Mouse (Mus musculus): ENCODE results near the gene Ano2.

The Ano2 gene

GRCm38 (mm10) chr6:125743203-125744100 is 53.2 kb downstream of the Ano2 start:
- ATAC-seq (ENCODE audit: low TSS enrichment) = no peak

- ATAC-seq (ENCODE audit: low TSS enrichment) = no peak
These were observed 57.2 kb downstream of the Ano2 start for GRCm38 (mm10) chr6:125747322-125747930.

- no peak for ATAC-seq (ENCODE audit: low TSS enrichment)
These were observed 58.4 kb downstream of the Ano2 start for GRCm38 (mm10) chr6:125748646-125749045.

- no peak for ATAC-seq (ENCODE audit: low TSS enrichment)
These were observed 72.8 kb downstream of the Ano2 start for GRCm38 (mm10) chr6:125762851-125763519.

GRCm38 (mm10) chr6:125773256-125773655 is 83.0 kb downstream of the Ano2 start:
- no peak for ATAC-seq (ENCODE audit: low TSS enrichment)

- ATAC-seq (ENCODE audit: low TSS enrichment) = no peak; the same call in none of the 2 replicates
These were observed 86.1 kb downstream of the Ano2 start for GRCm38 (mm10) chr6:125776291-125776690.

GRCm38 (mm10) chr6:125802954-125803353 is 112.7 kb downstream of the Ano2 start:
- no peak for ATAC-seq (ENCODE audit: low TSS enrichment)

GRCm38 (mm10) chr6:125803364-125804011 is 113.3 kb downstream of the Ano2 start:
- ATAC-seq (ENCODE audit: low TSS enrichment) = no peak

GRCm38 (mm10) chr6:125808996-125809649 is 118.9 kb downstream of the Ano2 start:
- no peak for ATAC-seq (ENCODE audit: low TSS enrichment)

GRCm38 (mm10) chr6:125811395-125811794 is 121.2 kb downstream of the Ano2 start:
- ATAC-seq (ENCODE audit: low TSS enrichment) = no peak

GRCm38 (mm10) chr6:125838121-125838520 is 147.9 kb downstream of the Ano2 start:
- no peak for ATAC-seq (ENCODE audit: low TSS enrichment)

- no peak for ATAC-seq (ENCODE audit: low TSS enrichment)
These were observed 151.1 kb downstream of the Ano2 start for GRCm38 (mm10) chr6:125841284-125841683.

- ATAC-seq (ENCODE audit: low TSS enrichment) = no peak
These were observed 161.0 kb downstream of the Ano2 start for GRCm38 (mm10) chr6:125851196-125851595.

GRCm38 (mm10) chr6:125858294-125858693 is 168.1 kb downstream of the Ano2 start:
- ATAC-seq (ENCODE audit: low TSS enrichment) = peak; percentile 65

- ATAC-seq (ENCODE audit: low TSS enrichment) = 0 out of 2 replicates have a peak, but pooled peaks have one; percentile 44
These were observed 178.3 kb downstream of the Ano2 start for GRCm38 (mm10) chr6:125868516-125868915.

GRCm38 (mm10) chr6:125871482-125871881 is 181.3 kb downstream of the Ano2 start:
- ATAC-seq (ENCODE audit: low TSS enrichment) = peak; percentile 98

- ATAC-seq (ENCODE audit: low TSS enrichment) = no peak
These were observed 184.5 kb downstream of the Ano2 start for GRCm38 (mm10) chr6:125874742-125875141.

- no peak for ATAC-seq (ENCODE audit: low TSS enrichment)
These were observed 186.7 kb downstream of the Ano2 start for GRCm38 (mm10) chr6:125876884-125877283.

GRCm38 (mm10) chr6:125878671-125879070 is 188.5 kb downstream of the Ano2 start:
- ATAC-seq (ENCODE audit: low TSS enrichment) = no peak

GRCm38 (mm10) chr6:125879306-125879705 is 189.1 kb downstream of the Ano2 start:
- no peak for ATAC-seq (ENCODE audit: low TSS enrichment)

- no peak for ATAC-seq (ENCODE audit: low TSS enrichment)
These were observed 198.4 kb downstream of the Ano2 start for GRCm38 (mm10) chr6:125888596-125888995.

Data from frontal cortex, adult (tissue).